Mouse (Mus musculus) cerebellum, adult 2 months (tissue): ENCODE measurements around the gene Ddb1.

ENCODE experiments used
- CTCF ChIP-seq: fragments of 200-500 bp; IDR thresholded peaks from 2 replicates; pipeline ENCODE4 v1.5.1; 2011; ENCODE audit warnings: low read depth, mild to moderate bottlenecking, control low read depth, low read length, moderate library complexity, borderline replicate concordance; ENCODE audit not compliant: insufficient read depth
- POLR2A ChIP-seq: fragments of 200-500 bp; IDR thresholded peaks from 2 replicates; pipeline ENCODE4 v1.6.1; 2011; ENCODE audit warnings: low read length, control low read depth, borderline replicate concordance; ENCODE audit not compliant: insufficient read depth

GRCm38 (mm10) chr19:10645616-10646015 is 40.5 kb downstream of the Ddb1 start:
- TF ChIP-seq POLR2A, result no peak
- TF ChIP-seq CTCF, result no peak
